Mouse (Mus musculus) thymus, postnatal 0 days (tissue): ENCODE measurements around the gene Klhl11. TPM values are rescaled to one million over a fixed set of nuclear protein-coding genes. Genes with fewer than 3 reads are reported as not detected.

Experiments used
- DNase-seq: peaks from one replicate; pipeline ENCODE4 v3.0.0-alpha.2; 2015; ENCODE audit warnings: low spot score
- microRNA-seq: library from miRNA; unstranded; fragments of <30 nt; microRNA quantifications from one replicate; pipeline ENCODE4, GENCODE M21; 2016; ENCODE audit warnings: borderline number of aligned reads
- polyA plus RNA-seq: library from polyadenylated mRNA; unstranded; fragments of >200 nt; fragmentation: Nextera tagmentation; extraction: Ambion mirVana; gene quantifications from 2 replicates; pipeline ENCODE4 v1.2.1, GENCODE M21; 2015

The Klhl11 gene
- polyA plus RNA-seq, 1 experiment from 2014 or later: 5.4 TPM

- peak; percentile 64 for DNase-seq
Measured at GRCm38 (mm10) chr11:100414021-100414913, 58.3 kb downstream of the Klhl11 start, which contains the start of gene P3h4. Gene P3h4 (minus strand): TSS chr11:100414836.

- DNase-seq: no peak
Measured at GRCm38 (mm10) chr11:100413541-100413940, 59.0 kb downstream of the Klhl11 start.

Small RNA genes lying within 50 kb of the gene (microRNA-seq; reads per million reads assigned to microRNA genes)
- gene Gm27374 (not detected), gene Mir7116 (not detected)

Other genes with a start within 250 kb of the Klhl11 start
- 2.5 and 2.7 TPM in 2 replicates for gene Krt16, start 223.8 kb downstream of the Klhl11 start, polyA plus RNA-seq
- 436 and 450 TPM in 2 replicates for gene Krt17, start 211.7 kb downstream of the Klhl11 start, polyA plus RNA-seq
- 0.35 and 0.46 TPM in 2 replicates for gene Krt42, start 202.9 kb downstream of the Klhl11 start, polyA plus RNA-seq
- gene Eif1, start 152.9 kb downstream of the Klhl11 start, polyA plus RNA-seq: 2,060 and 2,248 TPM in 2 replicates
- gene Gast, start 138.3 kb downstream of the Klhl11 start, polyA plus RNA-seq: 1.9 and 2.1 TPM in 2 replicates
- 1.7 and 2.0 TPM in 2 replicates for gene Hap1, start 116.6 kb downstream of the Klhl11 start, polyA plus RNA-seq
- gene Jup, start 75.0 kb downstream of the Klhl11 start, polyA plus RNA-seq: 94.2 and 95.3 TPM in 2 replicates
- gene P3h4, start 57.9 kb downstream of the Klhl11 start, polyA plus RNA-seq: 14.8 and 15.3 TPM in 2 replicates
- 12.2 and 16.4 TPM in 2 replicates for gene Fkbp10, start 57.0 kb downstream of the Klhl11 start, polyA plus RNA-seq
- 147 TPM in 2 replicates for gene Nt5c3b, start 30.9 kb downstream of the Klhl11 start, polyA plus RNA-seq
- 0.39 and 0.55 TPM in 2 replicates for gene Klhl10, start 30.8 kb downstream of the Klhl11 start, polyA plus RNA-seq
- 99.2 and 109 TPM in 2 replicates for gene Acly, start 55.3 kb upstream of the Klhl11 start, polyA plus RNA-seq
- 0.56 and 0.57 TPM in 2 replicates for gene Ttc25, start 72.9 kb upstream of the Klhl11 start, polyA plus RNA-seq
- gene Cnp, start 102.2 kb upstream of the Klhl11 start, polyA plus RNA-seq: 167 and 169 TPM in 2 replicates
- gene Nkiras2, start 146.5 kb upstream of the Klhl11 start, polyA plus RNA-seq: 39.7 and 41.2 TPM in 2 replicates
- 191 and 202 TPM in 2 replicates for gene Dnajc7, start 147.4 kb upstream of the Klhl11 start, polyA plus RNA-seq
- 0.12 TPM in 1 of 2 replicates, not detected in the other for gene Zfp385c, start 219.7 kb upstream of the Klhl11 start, polyA plus RNA-seq
- gene Dhx58, start 231.5 kb upstream of the Klhl11 start, polyA plus RNA-seq: 10.2 and 10.7 TPM in 2 replicates
- 33.2 and 39.3 TPM in 2 replicates for gene Kat2a, start 239.7 kb upstream of the Klhl11 start, polyA plus RNA-seq
- gene Hspb9, start 241.1 kb upstream of the Klhl11 start, polyA plus RNA-seq: 0.18 TPM in 1 of 2 replicates, not detected in the other